Comparison of ENCODE assay signal across 22 mouse cellular contexts in genomic region chr4:129978227-129978626, GRCm38 (mm10). TPM values are rescaled to one million over a fixed set of nuclear protein-coding genes. Genes with fewer than 3 reads are reported as not detected.
"Had no signal": no experiment of that assay in that cellular context is flagged by ENCODE, and none has a peak within 500 bp of the region (broad histone marks: within the 10 kb centered on the region; RNA-seq: fewer than 3 reads in every experiment).

No protein-coding gene starts in this region.

- H3K4me1 ChIP-seq: liver, embryonic 12.5 days; liver, embryonic 15.5 days; lung, embryonic 15.5 days; megakaryocyte, embryonic 14.5 days had no signal

- H3K9ac ChIP-seq: kidney, embryonic 15.5 days; limb, embryonic 13.5 days; liver, embryonic 12.5 days; liver, embryonic 15.5 days; lung, embryonic 15.5 days; midbrain, embryonic 13.5 days had no signal

- H3K9me3 ChIP-seq: kidney, embryonic 15.5 days; limb, embryonic 10.5 days; limb, embryonic 13.5 days; liver, embryonic 12.5 days; liver, embryonic 15.5 days; lung, embryonic 15.5 days; megakaryocyte, embryonic 14.5 days; midbrain, embryonic 10.5 days; midbrain, embryonic 13.5 days had no signal

- H3K4me2 ChIP-seq: kidney, embryonic 15.5 days; limb, embryonic 13.5 days; liver, embryonic 12.5 days; liver, embryonic 15.5 days; lung, embryonic 15.5 days; midbrain, embryonic 13.5 days had no signal

- DNase-seq: kidney, adult 8-10 months; kidney, postnatal 10 days; kidney, postnatal 4 days; layer of hippocampus, postnatal 36 days; liver; lung, adult 18-20 months; lung, postnatal 36 days; thymus, adult 18-20 months; thymus, postnatal 4 days had no signal

- H3K4me3 ChIP-seq: kidney, embryonic 15.5 days; limb, embryonic 10.5 days; limb, embryonic 13.5 days; liver, embryonic 12.5 days; liver, embryonic 15.5 days; lung, embryonic 15.5 days; megakaryocyte, embryonic 14.5 days; midbrain, embryonic 10.5 days; midbrain, embryonic 13.5 days had no signal

- H3K27ac ChIP-seq: kidney, embryonic 15.5 days; limb, embryonic 10.5 days; limb, embryonic 13.5 days; liver, embryonic 12.5 days; liver, embryonic 15.5 days; lung, embryonic 15.5 days; midbrain, embryonic 10.5 days; midbrain, embryonic 13.5 days had no signal

- H3K36me3 ChIP-seq: kidney, embryonic 15.5 days; limb, embryonic 10.5 days; limb, embryonic 13.5 days; liver, embryonic 12.5 days; liver, embryonic 15.5 days; lung, embryonic 15.5 days; midbrain, embryonic 10.5 days; midbrain, embryonic 13.5 days had no signal

- ATAC-seq: liver, embryonic 12.5 days; midbrain, embryonic 13.5 days had no signal

RNA-seq across cellular contexts. Expression of gene Spocd1, which starts 49.2 kb away (rescaled TPM):
- polyA plus RNA-seq: kidney, embryonic 15.5 days; limb, embryonic 10.5 days; liver, embryonic 15.5 days; midbrain, embryonic 10.5 days; midbrain, embryonic 13.5 days; neural tube, embryonic 11.5 days; neural tube, embryonic 14.5 days; small intestine, adult 2 months; stomach, embryonic 16.5 days had no signal
